Mouse (Mus musculus) limb, embryonic 13.5 days (tissue): ENCODE results near the gene Celf5. TPM values are rescaled to one million over a fixed set of nuclear protein-coding genes. Genes with fewer than 3 reads are reported as not detected.

Source experiments
- ATAC-seq: fragments of 200-750 bp; cut with Nextera tagmentation; 2 replicates; pipeline ENCODE4 v1.8.0; 2017; ENCODE audit warnings: low read depth, moderate number of reproducible peaks, moderate TSS enrichment; ENCODE audit not compliant: low FRiP score
- H3K27ac ChIP-seq: fragments of 300-500 bp; sonication (generic); 2 replicates; pipeline ENCODE4 v1.5.1; 2015; ENCODE audit warnings: inconsistent platforms, mild to moderate bottlenecking, moderate library complexity
- H3K27me3 ChIP-seq: fragments of 300-500 bp; sonication (generic); 2 replicates; pipeline ENCODE4 v1.6.1; 2015; ENCODE audit warnings: mild to moderate bottlenecking, inconsistent platforms
- H3K36me3 ChIP-seq: fragments of 300-500 bp; sonication (generic); 2 replicates; pipeline ENCODE4 v1.6.1; 2015; ENCODE audit warnings: inconsistent platforms, mild to moderate bottlenecking, moderate library complexity
- H3K4me1 ChIP-seq: fragments of 300-500 bp; sonication (generic); 2 replicates; pipeline ENCODE4 v1.6.1; 2015; ENCODE audit warnings: inconsistent platforms
- H3K4me2 ChIP-seq: fragments of 300-500 bp; sonication (generic); replicated peaks from 2 replicates; pipeline ENCODE4 v1.6.1; 2015; ENCODE audit warnings: inconsistent platforms, mild to moderate bottlenecking, moderate library complexity
- H3K4me3 ChIP-seq: fragments of 300-500 bp; sonication (generic); 2 replicates; pipeline ENCODE4 v1.5.1; 2015; ENCODE audit warnings: moderate library complexity, mild to moderate bottlenecking, inconsistent platforms
- H3K9ac ChIP-seq: fragments of 300-500 bp; sonication (generic); 2 replicates; pipeline ENCODE4 v1.6.1; 2015; ENCODE audit warnings: mild to moderate bottlenecking, inconsistent platforms
- H3K9me3 ChIP-seq: fragments of 300-500 bp; sonication (generic); 2 replicates; pipeline ENCODE4 v1.6.1; 2016; ENCODE audit warnings: inconsistent platforms
- WGBS: fragments of 180-500 bp; shearing (Covaris S2); methylation state at CpG from one replicate; pipeline ENCODE4 v1.1.7; 2015; 5-methylcytosine and 5-hydroxymethylcytosine counted together
- polyA plus RNA-seq: library from polyadenylated mRNA; unstranded; fragments of >200 nt; fragmentation: Nextera tagmentation; extraction: Ambion mirVana; gene quantifications from 2 replicates; pipeline ENCODE4 v1.2.1, GENCODE M21; 2015

Celf5 gene
- polyA plus RNA-seq, 1 experiment from 2014 or later: 1.6 TPM

DNA sequence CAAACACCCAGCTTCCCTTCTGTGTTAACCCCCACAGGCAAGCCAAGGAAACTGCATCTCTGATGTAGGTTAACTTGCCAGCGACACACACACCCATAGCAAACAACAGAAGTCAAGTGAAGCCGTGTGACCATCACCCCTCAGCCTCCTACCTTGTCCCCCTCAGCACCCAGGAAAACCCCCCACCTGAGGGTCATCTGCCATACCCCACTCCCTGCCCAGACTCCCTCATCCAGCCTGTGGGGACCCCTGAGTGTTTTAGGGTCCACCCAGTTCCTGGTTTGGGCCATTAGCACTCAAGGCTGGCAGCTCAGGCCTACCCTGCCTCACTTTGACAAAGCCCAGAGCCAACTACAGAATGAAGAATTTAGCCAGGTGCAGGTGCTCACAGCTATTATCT lies 16.4 kb downstream of the Celf5 start:
- no peak overlapping the region for H3K27ac ChIP-seq
- peaks cover 100% of the 10 kb centered on the region for H3K27me3 ChIP-seq
- no peaks in the 10 kb centered on the region for H3K36me3 ChIP-seq
- ATAC-seq: no peak
- H3K4me1 ChIP-seq: peaks cover 12% of the 10 kb centered on the region
- no peak overlapping the region for H3K4me3 ChIP-seq
- H3K9me3 ChIP-seq: no peaks in the 10 kb centered on the region
- 81% methylated on average over 2 of the region's 2 CpGs for WGBS
- H3K9ac ChIP-seq: no peak overlapping the region
- no peak overlapping the region for H3K4me2 ChIP-seq

DNA sequence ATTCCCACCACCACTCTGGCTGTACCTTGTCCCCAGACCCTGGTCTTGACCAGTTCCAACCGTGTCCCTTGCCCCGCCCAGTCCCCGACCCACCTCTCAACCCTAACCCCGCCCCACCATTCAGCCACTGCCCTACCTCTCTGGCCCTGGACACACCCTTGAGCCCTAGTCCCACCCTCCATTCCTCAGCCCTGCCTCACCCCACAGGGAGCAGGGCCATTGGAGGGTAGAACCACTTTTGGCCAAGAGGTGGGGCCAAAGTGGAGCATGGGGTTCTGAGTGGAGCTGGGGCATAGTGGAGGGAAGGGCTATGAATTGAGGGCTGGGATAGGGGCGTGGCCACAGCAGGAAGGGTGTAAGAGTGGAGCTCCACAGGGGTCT lies 17.3 kb downstream of the Celf5 start:
- Histone ChIP-seq H3K36me3 (no peaks in the 10 kb centered on the region), H3K9me3 (no peaks in the 10 kb centered on the region), H3K4me3 (no peak overlapping the region), H3K9ac (no peak overlapping the region), H3K4me2 (no peak overlapping the region), H3K27ac (no peak overlapping the region), H3K4me1 (peaks cover 14% of the 10 kb centered on the region), H3K27me3 (peaks cover 100% of the 10 kb centered on the region)
- 2% methylated on average over 5 of the region's 5 CpGs for WGBS
- peak; percentile 10; the same call in 1 of the 2 replicates for ATAC-seq

DNA sequence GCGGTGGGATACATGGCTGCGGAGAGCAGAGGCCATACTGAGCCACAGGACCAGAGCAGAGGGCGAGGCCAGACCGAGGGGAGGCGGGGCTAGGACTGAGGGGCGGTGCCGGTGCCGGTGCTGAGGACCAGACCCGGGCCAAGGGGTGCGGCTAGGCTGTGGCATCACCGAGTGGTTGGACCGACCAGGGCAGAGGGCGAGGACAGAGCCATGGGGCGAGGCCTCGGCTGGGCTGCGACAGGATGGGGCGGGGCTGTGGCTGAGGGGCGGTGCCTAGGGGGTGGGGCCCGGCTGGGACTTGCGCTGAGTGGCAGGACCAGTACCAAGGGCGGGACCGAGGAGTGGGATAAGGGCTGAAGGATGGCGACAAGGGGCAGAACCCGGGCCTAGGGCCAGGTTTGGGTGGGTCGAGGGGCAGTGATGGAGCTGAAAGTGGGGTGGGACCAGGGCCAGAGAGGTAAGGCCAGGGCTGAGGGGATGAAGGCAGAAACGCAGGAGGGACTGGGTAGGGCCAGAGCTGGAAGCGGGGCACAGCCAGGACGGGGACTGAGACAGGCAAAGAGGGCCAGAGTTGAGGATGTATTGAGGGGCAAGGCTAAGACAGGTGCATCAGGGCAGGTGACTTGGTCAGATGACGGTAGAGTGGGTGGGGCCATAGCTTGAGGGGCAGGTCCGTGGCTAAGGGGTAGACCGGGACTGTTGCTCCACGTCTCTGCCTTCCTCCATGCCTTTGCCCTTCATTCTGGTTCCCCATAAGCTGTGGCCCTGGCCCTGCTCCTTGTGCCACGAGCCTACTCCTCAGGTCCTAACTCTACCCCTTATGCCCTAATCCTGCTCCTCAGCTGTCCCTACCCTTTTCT lies 17.9 kb downstream of the Celf5 start:
- peak; percentile 62 for ATAC-seq
- Histone ChIP-seq H3K9ac (no peak overlapping the region; the same call in 1 of the 2 replicates), H3K9me3 (no peaks in the 10 kb centered on the region), H3K36me3 (no peaks in the 10 kb centered on the region), H3K4me3 (peak overlapping the region; percentile 41), H3K4me1 (peaks cover 14% of the 10 kb centered on the region), H3K4me2 (peak overlapping the region; percentile 61), H3K27ac (no peak overlapping the region), H3K27me3 (peaks cover 100% of the 10 kb centered on the region)
- WGBS: 4% methylated on average over 28 of the region's 33 CpGs

DNA sequence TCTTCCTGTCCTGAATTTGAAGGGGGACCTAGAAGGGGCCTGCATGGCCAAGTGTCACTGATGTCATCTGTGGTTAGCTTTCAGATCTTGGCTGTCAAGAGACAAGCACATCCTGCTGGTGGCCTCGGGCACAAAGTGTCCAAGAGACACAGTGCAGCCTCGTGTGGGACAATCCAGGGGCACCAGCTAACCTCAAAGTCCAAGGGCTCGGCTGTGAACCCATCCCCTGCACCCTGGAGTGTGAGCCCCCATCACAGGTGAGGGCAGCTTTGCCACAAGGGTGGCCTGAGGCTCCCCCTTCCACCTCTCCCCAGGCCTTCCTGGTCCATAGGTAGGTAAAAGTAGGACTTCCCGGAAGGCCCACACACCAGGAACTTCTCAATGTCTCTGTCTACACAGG lies 19.0 kb downstream of the Celf5 start:
- H3K4me3 ChIP-seq: no peak overlapping the region
- no peak for ATAC-seq
- WGBS: 62% methylated on average over 4 of the region's 4 CpGs
- H3K4me1 ChIP-seq: peaks cover 14% of the 10 kb centered on the region
- no peaks in the 10 kb centered on the region for H3K9me3 ChIP-seq
- no peaks in the 10 kb centered on the region for H3K36me3 ChIP-seq
- no peak overlapping the region for H3K27ac ChIP-seq
- 0 out of 2 replicates have a peak overlapping the region, but pooled peaks have one; percentile 61 for H3K4me2 ChIP-seq
- H3K9ac ChIP-seq: no peak overlapping the region
- peaks cover 100% of the 10 kb centered on the region for H3K27me3 ChIP-seq

DNA sequence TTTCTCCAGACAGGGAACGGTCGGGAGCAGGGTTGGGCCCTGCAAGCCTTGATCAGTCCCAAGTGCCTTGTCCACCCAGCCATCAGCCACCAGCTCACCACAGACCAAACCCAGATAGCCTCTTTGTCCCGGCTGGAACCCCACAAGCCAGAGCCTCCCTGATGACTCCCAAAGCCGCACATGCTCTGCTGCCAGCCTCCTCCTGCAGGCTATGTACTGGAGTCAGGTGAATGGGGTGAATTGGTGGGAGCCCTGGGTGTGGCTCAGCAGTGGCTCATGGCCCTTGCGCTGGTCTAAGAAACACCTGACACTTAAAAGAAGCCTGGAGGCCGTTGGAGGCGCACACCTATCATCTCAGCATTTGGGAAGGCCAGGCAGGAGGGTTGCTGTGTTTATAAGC lies 19.6 kb downstream of the Celf5 start:
- WGBS: 75% methylated on average over 7 of the region's 7 CpGs
- H3K27ac ChIP-seq: no peak overlapping the region
- peaks cover 100% of the 10 kb centered on the region for H3K27me3 ChIP-seq
- no peak for ATAC-seq
- H3K9me3 ChIP-seq: no peaks in the 10 kb centered on the region
- H3K4me1 ChIP-seq: peaks cover 14% of the 10 kb centered on the region
- H3K36me3 ChIP-seq: no peaks in the 10 kb centered on the region
- no peak overlapping the region for H3K4me2 ChIP-seq
- H3K4me3 ChIP-seq: no peak overlapping the region
- H3K9ac ChIP-seq: no peak overlapping the region

DNA sequence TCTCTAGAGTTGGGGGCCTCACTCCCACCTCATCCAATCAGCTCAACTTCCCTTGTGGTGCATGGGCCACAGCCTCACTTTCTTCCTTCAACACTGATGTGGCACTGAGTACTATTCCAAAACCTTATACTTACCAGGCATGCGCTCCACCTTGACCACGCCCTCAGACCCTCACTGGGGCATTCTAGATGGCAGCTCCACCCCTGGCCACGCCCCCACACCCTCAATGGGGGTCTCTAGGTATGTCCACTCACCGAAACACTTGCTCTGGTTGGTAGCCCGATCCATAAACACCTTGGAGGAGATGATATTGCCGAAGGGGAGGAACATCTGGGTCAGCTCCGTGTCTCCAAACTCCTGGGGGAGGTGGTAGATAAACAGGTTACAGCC lies 20.1 kb downstream of the Celf5 start:
- H3K4me3 ChIP-seq: peak overlapping the region; percentile 8; the same call in 1 of the 2 replicates
- H3K27me3 ChIP-seq: peaks cover 100% of the 10 kb centered on the region
- WGBS: 37% methylated on average over 7 of the region's 7 CpGs
- no peak for ATAC-seq
- no peak overlapping the region for H3K4me2 ChIP-seq
- H3K27ac ChIP-seq: no peak overlapping the region
- no peaks in the 10 kb centered on the region for H3K9me3 ChIP-seq
- no peaks in the 10 kb centered on the region for H3K36me3 ChIP-seq
- H3K9ac ChIP-seq: no peak overlapping the region
- peaks cover 14% of the 10 kb centered on the region for H3K4me1 ChIP-seq

DNA sequence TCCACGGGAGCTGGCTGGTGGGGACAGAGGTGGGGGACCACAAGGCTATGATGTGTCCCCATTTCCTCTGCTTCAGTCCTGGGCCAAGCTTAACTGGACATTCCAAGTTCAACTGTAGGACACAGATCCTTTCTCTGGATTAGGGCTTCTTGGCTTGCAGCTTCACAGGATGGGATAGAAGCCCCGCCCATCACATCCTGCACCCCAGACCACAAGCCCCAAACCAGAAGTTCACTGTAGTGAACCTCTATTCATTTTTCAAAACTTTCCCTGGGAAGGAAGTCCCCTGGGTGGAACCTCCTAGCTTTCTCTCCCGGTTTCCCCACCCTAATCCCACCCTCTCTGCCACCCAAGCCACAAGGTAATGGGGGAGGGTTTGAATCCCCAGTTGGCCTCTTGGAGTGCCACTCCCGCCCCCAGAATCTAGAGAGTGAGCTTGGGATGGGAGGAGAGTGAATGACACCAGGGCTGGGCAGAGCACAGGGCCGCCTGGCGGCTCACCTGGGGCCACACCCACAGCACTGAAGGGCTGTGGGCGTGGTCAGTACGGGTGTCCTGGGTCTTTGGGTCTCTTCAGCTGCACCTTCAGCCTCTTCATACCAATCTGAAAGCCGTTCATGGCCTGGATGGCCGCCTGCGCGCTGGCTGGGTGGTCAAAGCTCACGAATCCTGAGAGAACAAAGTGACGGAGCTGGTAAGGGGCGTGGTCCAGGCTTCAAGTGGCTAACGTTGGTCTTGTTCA lies 20.7 kb downstream of the Celf5 start:
- Histone ChIP-seq H3K36me3 (no peaks in the 10 kb centered on the region), H3K4me2 (peak overlapping the region; percentile 37; the same call in 1 of the 2 replicates), H3K27ac (no peak overlapping the region), H3K9me3 (no peaks in the 10 kb centered on the region), H3K4me3 (peak overlapping the region; percentile 8; the same call in 1 of the 2 replicates), H3K4me1 (peaks cover 14% of the 10 kb centered on the region), H3K9ac (no peak overlapping the region), H3K27me3 (peaks cover 100% of the 10 kb centered on the region)
- ATAC-seq: no peak
- 6% methylated on average over 16 of the region's 16 CpGs for WGBS

DNA sequence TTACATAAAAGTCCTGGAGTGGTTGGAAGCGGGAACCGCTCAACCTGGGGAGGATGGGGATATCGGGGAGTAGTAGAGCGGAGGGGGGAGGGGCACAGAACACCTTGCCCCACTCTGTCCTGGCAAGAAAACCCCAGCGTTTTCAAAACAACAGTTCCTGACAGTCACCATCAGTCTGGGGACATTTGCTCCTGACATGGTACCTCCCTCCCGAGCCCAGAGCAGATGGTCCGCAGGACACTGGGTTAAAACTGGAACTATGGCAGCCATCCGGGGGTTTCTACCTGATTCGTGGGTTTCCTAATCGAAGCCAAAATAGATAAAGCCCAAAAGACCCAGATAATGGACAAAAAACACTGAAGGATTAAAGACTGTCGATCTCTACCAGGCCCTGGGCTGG lies 21.6 kb downstream of the Celf5 start:
- Histone ChIP-seq H3K4me3 (no peak overlapping the region), H3K4me2 (no peak overlapping the region), H3K27me3 (peaks cover 100% of the 10 kb centered on the region), H3K4me1 (peaks cover 14% of the 10 kb centered on the region), H3K9ac (no peak overlapping the region), H3K36me3 (no peaks in the 10 kb centered on the region), H3K9me3 (no peaks in the 10 kb centered on the region), H3K27ac (no peak overlapping the region)
- 37% methylated on average over 11 of the region's 11 CpGs for WGBS
- no peak for ATAC-seq

DNA sequence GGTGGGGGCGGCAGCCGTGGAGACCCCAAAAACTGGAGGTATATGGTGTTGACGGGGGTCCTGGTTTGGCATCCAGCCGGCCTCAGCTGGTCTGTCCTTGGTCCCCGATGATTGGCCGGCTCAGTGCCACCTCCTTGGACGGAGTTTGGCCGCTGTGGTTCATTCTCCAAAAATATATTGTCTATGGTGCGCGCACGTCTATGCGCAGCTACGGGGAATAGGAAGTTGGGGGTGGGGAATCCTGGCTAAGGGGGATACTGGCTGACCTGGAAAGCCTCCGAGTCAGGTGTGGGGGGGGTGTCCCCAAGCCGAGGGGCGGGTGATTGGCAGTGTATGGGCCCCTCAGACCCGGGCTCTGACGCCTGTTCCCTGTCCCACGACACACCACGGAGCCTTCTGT lies 22.0 kb downstream of the Celf5 start:
- H3K4me3 ChIP-seq: no peak overlapping the region
- 28% methylated on average over 20 of the region's 20 CpGs for WGBS
- no peak overlapping the region for H3K4me2 ChIP-seq
- no peaks in the 10 kb centered on the region for H3K36me3 ChIP-seq
- no peaks in the 10 kb centered on the region for H3K9me3 ChIP-seq
- peaks cover 14% of the 10 kb centered on the region for H3K4me1 ChIP-seq
- H3K27ac ChIP-seq: no peak overlapping the region
- no peak overlapping the region for H3K9ac ChIP-seq
- no peak for ATAC-seq
- H3K27me3 ChIP-seq: peaks cover 100% of the 10 kb centered on the region

DNA sequence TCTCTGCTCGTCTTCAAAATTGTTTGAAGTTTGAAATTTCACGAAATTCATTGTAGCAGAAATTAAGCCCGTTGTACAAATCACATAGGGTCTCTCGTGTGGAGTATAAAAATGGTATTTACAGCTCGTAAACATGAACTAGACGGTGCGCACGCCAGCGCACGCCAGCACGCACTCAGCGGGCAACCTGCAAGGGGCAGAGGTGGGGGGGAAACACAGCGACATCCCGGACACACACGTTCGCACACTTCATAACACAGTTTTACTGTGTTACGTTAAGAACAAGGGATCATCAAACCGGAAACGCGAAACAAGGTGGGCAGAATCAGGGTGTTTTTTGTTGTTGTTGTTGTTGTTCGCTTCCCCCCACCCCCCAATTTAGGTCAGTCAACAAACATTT lies 23.1 kb downstream of the Celf5 start:
- Histone ChIP-seq H3K27me3 (peaks cover 100% of the 10 kb centered on the region), H3K27ac (no peak overlapping the region), H3K9me3 (no peaks in the 10 kb centered on the region), H3K4me1 (peaks cover 10% of the 10 kb centered on the region), H3K36me3 (no peaks in the 10 kb centered on the region), H3K4me3 (no peak overlapping the region), H3K4me2 (no peak overlapping the region), H3K9ac (no peak overlapping the region)
- 58% methylated on average over 21 of the region's 21 CpGs for WGBS
- ATAC-seq: no peak

DNA sequence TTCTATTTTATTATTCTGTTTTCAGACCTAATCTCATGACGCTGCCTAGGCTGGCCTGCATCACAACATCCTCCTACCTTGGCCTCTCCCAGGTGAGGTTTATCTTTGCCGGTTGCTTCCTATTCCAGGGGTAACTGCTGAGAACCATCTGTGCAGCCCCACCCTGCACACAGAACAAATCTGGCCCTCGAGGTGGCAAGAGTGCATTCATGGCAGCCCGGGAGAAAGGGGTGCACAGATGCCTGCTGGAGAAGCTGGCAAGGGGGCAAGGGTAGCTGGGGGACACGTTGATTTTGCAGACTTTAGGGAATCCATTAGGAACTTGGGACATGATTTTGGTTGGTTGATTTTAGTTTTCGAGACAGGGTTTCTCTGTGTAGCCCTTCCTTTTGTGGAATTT lies 24.2 kb downstream of the Celf5 start:
- ATAC-seq: no peak
- Histone ChIP-seq H3K36me3 (no peaks in the 10 kb centered on the region), H3K9me3 (no peaks in the 10 kb centered on the region), H3K27me3 (peaks cover 100% of the 10 kb centered on the region), H3K4me3 (no peak overlapping the region), H3K4me1 (peaks cover 6% of the 10 kb centered on the region; the same call in 1 of the 2 replicates), H3K9ac (no peak overlapping the region), H3K27ac (no peak overlapping the region), H3K4me2 (no peak overlapping the region)
- 77% methylated on average over 6 of the region's 6 CpGs for WGBS

DNA sequence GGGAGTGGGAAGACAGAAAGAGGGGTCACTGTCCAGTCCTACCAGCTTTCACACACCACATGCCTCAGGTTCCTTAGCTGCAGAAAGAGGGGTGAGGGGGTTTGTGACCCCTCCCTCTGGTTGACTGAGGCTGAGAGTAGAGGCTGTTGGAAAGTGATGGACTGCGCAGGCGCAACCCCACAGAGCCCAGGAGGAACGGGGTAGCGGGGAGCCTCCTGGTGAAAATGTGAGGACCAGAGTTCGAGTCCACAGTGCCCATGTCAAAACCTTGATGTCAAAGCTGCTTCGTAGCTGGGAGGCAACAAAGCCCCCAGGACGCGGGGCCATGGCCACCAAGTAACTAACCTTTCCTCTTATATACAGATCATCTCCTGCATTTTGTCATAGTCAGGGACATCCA lies 24.9 kb downstream of the Celf5 start:
- no peak overlapping the region for H3K4me2 ChIP-seq
- 78% methylated on average over 8 of the region's 8 CpGs for WGBS
- no peaks in the 10 kb centered on the region for H3K9me3 ChIP-seq
- H3K9ac ChIP-seq: no peak overlapping the region
- H3K4me3 ChIP-seq: no peak overlapping the region
- peaks cover 11% of the 10 kb centered on the region for H3K4me1 ChIP-seq
- no peak for ATAC-seq
- H3K36me3 ChIP-seq: no peaks in the 10 kb centered on the region
- H3K27ac ChIP-seq: no peak overlapping the region
- peaks cover 100% of the 10 kb centered on the region for H3K27me3 ChIP-seq
